Mouse (Mus musculus) heart, embryonic 12.5 days (tissue): ENCODE data around the gene P2rx2. TPM values are rescaled to one million over a fixed set of nuclear protein-coding genes. Genes with fewer than 3 reads are reported as not detected.

Experiments
- ATAC-seq: fragments of 200-750 bp; cut with Nextera tagmentation; 2 replicates; pipeline ENCODE4 v1.8.0; 2017; ENCODE audit warnings: moderate TSS enrichment, moderate library complexity; ENCODE audit not compliant: insufficient number of reproducible peaks, low FRiP score
- H3K27ac ChIP-seq: fragments of 300-500 bp; sonication (generic); 2 replicates; pipeline ENCODE4 v1.5.1; 2016; ENCODE audit warnings: mild to moderate bottlenecking, moderate library complexity; ENCODE audit not compliant: poor library complexity, severe bottlenecking
- H3K27me3 ChIP-seq: fragments of 300-500 bp; sonication (generic); replicated peaks from 2 replicates; pipeline ENCODE4 v1.6.1; 2016; ENCODE audit warnings: mild to moderate bottlenecking, moderate library complexity
- H3K36me3 ChIP-seq: fragments of 300-500 bp; sonication (generic); 2 replicates; pipeline ENCODE4 v1.6.1; 2016; ENCODE audit warnings: mild to moderate bottlenecking, moderate library complexity
- H3K4me1 ChIP-seq: fragments of 300-500 bp; sonication (generic); replicated peaks from 2 replicates; pipeline ENCODE4 v1.6.1; 2016; ENCODE audit warnings: mild to moderate bottlenecking
- H3K4me2 ChIP-seq: fragments of 300-500 bp; sonication (generic); 2 replicates; pipeline ENCODE4 v1.6.1; 2016; ENCODE audit warnings: mild to moderate bottlenecking, moderate library complexity
- H3K4me3 ChIP-seq: fragments of 300-500 bp; sonication (generic); 2 replicates; pipeline ENCODE4 v1.5.1; 2016; ENCODE audit warnings: mild to moderate bottlenecking
- H3K9ac ChIP-seq: fragments of 300-500 bp; sonication (generic); 2 replicates; pipeline ENCODE4 v1.6.1; 2016; ENCODE audit warnings: mild to moderate bottlenecking, moderate library complexity
- H3K9me3 ChIP-seq: fragments of 300-500 bp; sonication (generic); replicated peaks from 2 replicates; pipeline ENCODE4 v1.6.1; 2016; ENCODE audit warnings: mild to moderate bottlenecking, moderate library complexity
- WGBS: fragments of 180-500 bp; shearing (Covaris S2); methylation state at CpG from one replicate; pipeline ENCODE4 v1.1.7; 2016; 5-methylcytosine and 5-hydroxymethylcytosine counted together
- polyA plus RNA-seq: library from polyadenylated mRNA; unstranded; fragments of >200 nt; fragmentation: Nextera tagmentation; extraction: Ambion mirVana; gene quantifications from 2 replicates; pipeline ENCODE4 v1.2.1, GENCODE M21; 2016

P2rx2 gene
- polyA plus RNA-seq, 1 experiment from 2014 or later: not detected

- Histone ChIP-seq H3K27me3 (no peaks in the 10 kb centered on the region), H3K4me2 (no peak overlapping the region), H3K4me1 (no peaks in the 10 kb centered on the region), H3K9me3 (no peaks in the 10 kb centered on the region), H3K27ac (no peak overlapping the region), H3K36me3 (peaks cover 73% of the 10 kb centered on the region), H3K4me3 (no peak overlapping the region), H3K9ac (no peak overlapping the region)
- 93% methylated on average over 3 of the region's 3 CpGs for WGBS
- ATAC-seq: no peak
These were observed 29.9 kb downstream of the P2rx2 start for GRCm38 (mm10) chr5:110313127-110313526.

GRCm38 (mm10) chr5:110308861-110309260 is 34.2 kb downstream of the P2rx2 start:
- Histone ChIP-seq H3K27me3 (no peaks in the 10 kb centered on the region), H3K4me1 (no peaks in the 10 kb centered on the region), H3K9me3 (no peaks in the 10 kb centered on the region), H3K27ac (no peak overlapping the region), H3K4me3 (no peak overlapping the region), H3K36me3 (peaks cover 80% of the 10 kb centered on the region), H3K4me2 (no peak overlapping the region), H3K9ac (no peak overlapping the region)
- ATAC-seq: no peak
- 91% methylated on average over 7 of the region's 7 CpGs for WGBS

- Histone ChIP-seq H3K4me2 (no peak overlapping the region), H3K9me3 (no peaks in the 10 kb centered on the region), H3K27me3 (no peaks in the 10 kb centered on the region), H3K4me3 (no peak overlapping the region), H3K4me1 (no peaks in the 10 kb centered on the region), H3K9ac (no peak overlapping the region), H3K27ac (no peak overlapping the region), H3K36me3 (peaks cover 92% of the 10 kb centered on the region)
- WGBS: 96% methylated on average over 2 of the region's 2 CpGs
- no peak for ATAC-seq
These were observed 42.4 kb downstream of the P2rx2 start for GRCm38 (mm10) chr5:110300591-110300990.

GRCm38 (mm10) chr5:110296637-110297036 is 46.4 kb downstream of the P2rx2 start:
- WGBS: 86% methylated on average over 1 of the region's 1 CpGs
- Histone ChIP-seq H3K9me3 (no peaks in the 10 kb centered on the region), H3K36me3 (peaks cover 88% of the 10 kb centered on the region), H3K4me1 (no peaks in the 10 kb centered on the region), H3K4me2 (no peak overlapping the region), H3K27me3 (no peaks in the 10 kb centered on the region), H3K4me3 (no peak overlapping the region), H3K9ac (no peak overlapping the region), H3K27ac (no peak overlapping the region)
- no peak for ATAC-seq

- Histone ChIP-seq H3K4me3 (no peak overlapping the region), H3K9ac (no peak overlapping the region), H3K4me1 (peaks cover 7% of the 10 kb centered on the region), H3K9me3 (no peaks in the 10 kb centered on the region), H3K27me3 (no peaks in the 10 kb centered on the region), H3K36me3 (peaks cover 69% of the 10 kb centered on the region), H3K27ac (no peak overlapping the region), H3K4me2 (no peak overlapping the region)
- no peak for ATAC-seq
- WGBS: 91% methylated on average over 1 of the region's 1 CpGs
These were observed 51.4 kb downstream of the P2rx2 start for GRCm38 (mm10) chr5:110291649-110292048.

Other genes with a start within 250 kb of the P2rx2 start
- 0.46 and 0.55 TPM in 2 replicates for gene Gm35315, start 248.8 kb downstream of the P2rx2 start, polyA plus RNA-seq
- gene Plcxd1, start 243.2 kb downstream of the P2rx2 start, polyA plus RNA-seq: 0.63 and 0.73 TPM in 2 replicates
- 25.1 and 25.4 TPM in 2 replicates for gene Gtpbp6, start 235.0 kb downstream of the P2rx2 start, polyA plus RNA-seq
- gene Zfp605, start 233.1 kb downstream of the P2rx2 start, polyA plus RNA-seq: 2.3 and 2.6 TPM in 2 replicates
- gene Chfr, start 207.4 kb downstream of the P2rx2 start, polyA plus RNA-seq: 33.0 and 34.9 TPM in 2 replicates
- 22.9 and 25.7 TPM in 2 replicates for gene Golga3, start 166.5 kb downstream of the P2rx2 start, polyA plus RNA-seq
- 24.6 and 27.4 TPM in 2 replicates for gene Ankle2, start 112.2 kb downstream of the P2rx2 start, polyA plus RNA-seq
- gene Pgam5, start 73.3 kb downstream of the P2rx2 start, polyA plus RNA-seq: 59.1 and 59.4 TPM in 2 replicates
- gene Pxmp2, start 57.0 kb downstream of the P2rx2 start, polyA plus RNA-seq: 14.8 and 16.6 TPM in 2 replicates
- gene Pole, start 56.9 kb downstream of the P2rx2 start, polyA plus RNA-seq: 24.7 and 26.6 TPM in 2 replicates
- not detected in 2 replicates for gene Lrcol1, start 1.5 kb upstream of the P2rx2 start, polyA plus RNA-seq
- gene Fbrsl1, start 105.3 kb upstream of the P2rx2 start, polyA plus RNA-seq: 14.4 and 14.8 TPM in 2 replicates
- gene Galnt9, start 201.1 kb upstream of the P2rx2 start, polyA plus RNA-seq: not detected in 2 replicates